Mouse (Mus musculus) inflammation-experienced regulatory T-cells, adult 6 months (primary cell): ENCODE measurements around the gene Syne3. TPM values are rescaled to one million over a fixed set of nuclear protein-coding genes. Genes with fewer than 3 reads are reported as not detected.

Experiments used
- ATAC-seq: one replicate; pipeline ENCODE4 v1.8.0; 2017
- polyA plus RNA-seq, 3 experiments: library from polyadenylated mRNA; unstranded; fragments of 100-300 nt; shearing (Covaris generic); gene quantifications; one replicate each; pipeline ENCODE4 v1.2.1; 2017

Syne3 gene
- polyA plus RNA-seq, 3 experiments from 2014 or later, result 2.2 to 5.4 (median 3.0) TPM

DNA sequence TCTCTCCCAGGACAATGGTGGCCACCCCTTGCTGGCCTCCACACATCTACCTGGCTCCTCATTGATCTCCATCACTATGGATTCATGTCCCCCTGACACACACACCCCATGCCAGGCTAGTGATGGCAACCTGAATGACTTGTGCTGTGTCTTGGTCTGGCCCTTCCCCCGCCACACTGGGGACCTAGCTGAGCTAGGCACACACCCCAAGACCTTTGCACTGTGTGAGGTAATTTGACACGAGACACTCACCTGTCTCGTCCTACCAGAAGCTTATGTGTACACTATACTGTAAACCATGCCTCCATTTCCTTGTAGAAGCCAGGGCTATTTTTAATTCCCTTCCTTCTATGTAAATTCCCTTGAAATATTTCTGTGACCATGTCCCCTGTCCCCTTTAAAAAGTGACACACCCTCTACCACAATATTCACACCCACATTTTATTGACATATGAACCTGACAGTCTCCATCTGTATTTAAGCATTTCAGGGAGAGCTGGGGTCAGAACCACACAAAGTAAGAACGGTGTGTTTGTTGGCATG lies 128.0 kb downstream of the Syne3 start:
- no peak for ATAC-seq

DNA sequence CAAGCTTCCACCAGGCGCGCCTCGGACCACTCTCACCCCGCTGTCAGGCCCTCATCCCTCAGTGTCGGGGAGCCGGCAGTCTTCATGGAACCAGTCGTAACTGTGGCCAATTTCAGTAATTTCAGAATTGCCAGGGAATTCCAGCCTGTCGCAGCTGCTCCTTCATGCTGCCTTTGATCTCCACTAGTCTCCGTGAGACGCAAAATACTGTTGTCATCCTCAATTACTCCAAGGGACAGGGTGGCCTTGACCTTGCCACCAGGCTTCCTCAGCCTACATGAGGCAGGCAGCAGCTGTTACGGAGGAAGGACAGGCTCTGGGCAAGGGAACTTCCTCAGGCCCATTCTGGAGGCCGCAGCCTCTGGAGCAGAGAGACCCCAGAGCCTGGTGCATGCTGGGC lies 129.2 kb downstream of the Syne3 start:
- no peak for ATAC-seq

Other genes starting within 250 kb of the Syne3 start
- under 1 TPM in 2 of 3 experiments, not detected in 1; 0.04 to 0.19 TPM for gene Clmn, start 144.7 kb downstream of the Syne3 start, polyA plus RNA-seq
- gene Glrx5, start 22.9 kb upstream of the Syne3 start, polyA plus RNA-seq, result 1 to 10 TPM; 4.0 to 6.9 (median 6.6) TPM
- gene Tcl1b2, start 136.2 kb upstream of the Syne3 start, polyA plus RNA-seq, result not detected
- not detected for gene Tcl1b1, start 149.9 kb upstream of the Syne3 start, polyA plus RNA-seq
- gene Tcl1b5, start 166.5 kb upstream of the Syne3 start, polyA plus RNA-seq, result not detected
- not detected for gene Tcl1b3, start 181.2 kb upstream of the Syne3 start, polyA plus RNA-seq
- gene Tcl1b4, start 192.1 kb upstream of the Syne3 start, polyA plus RNA-seq, result not detected
- not detected for gene Tcl1, start 213.0 kb upstream of the Syne3 start, polyA plus RNA-seq